Comparison of ENCODE assay signal across 9 mouse cellular contexts in the genomic region with DNA sequence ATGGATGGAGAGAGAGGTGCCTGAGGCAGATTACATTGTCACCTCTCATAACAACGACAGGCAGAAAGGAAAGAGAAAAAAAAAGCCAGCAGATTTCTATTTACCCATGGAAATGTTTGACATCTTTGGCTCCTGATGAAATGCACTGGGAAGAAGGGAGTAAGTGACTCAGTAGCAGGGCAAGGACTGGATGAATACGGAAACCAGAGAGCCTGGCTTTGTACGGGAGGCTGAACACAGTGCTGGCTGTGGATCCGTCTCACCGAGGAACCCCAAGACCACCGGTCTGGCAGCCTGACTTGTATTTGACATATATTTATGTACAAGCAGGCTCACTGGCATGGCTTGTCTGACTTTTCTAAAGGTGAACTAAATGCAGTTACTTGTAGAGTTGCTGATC.
"Had no signal": no experiment of that assay in that cellular context is flagged by ENCODE, and none has a peak within 500 bp of the region (broad histone marks: within the 10 kb centered on the region; RNA-seq: fewer than 3 reads in every experiment).

No protein-coding gene starts in this region.

- H3K4me2 ChIP-seq: limb, embryonic 12.5 days; neural tube, embryonic 12.5 days had no signal

- H3K27ac ChIP-seq: limb, embryonic 12.5 days; liver, embryonic 14.5 days; neural tube, embryonic 12.5 days had no signal

- H3K27me3 ChIP-seq: limb, embryonic 12.5 days; neural tube, embryonic 12.5 days had no signal

- H3K36me3 ChIP-seq: neural tube, embryonic 12.5 days had no signal

- DNase-seq: kidney, adult 8-10 months; kidney, postnatal 25 days; liver; lung, adult 18-20 months; thymus, adult 2 months; thymus, postnatal 25 days had no signal

- H3K4me1 ChIP-seq: neural tube, embryonic 12.5 days had no signal

- H3K9me3 ChIP-seq: limb, embryonic 12.5 days; neural tube, embryonic 12.5 days had no signal

- H3K9ac ChIP-seq: limb, embryonic 12.5 days; liver, embryonic 14.5 days; neural tube, embryonic 12.5 days had no signal

- H3K4me3 ChIP-seq: limb, embryonic 12.5 days; neural tube, embryonic 12.5 days had no signal
